Mouse (Mus musculus) adrenal gland, adult 18-20 months (tissue): ENCODE results near the gene Rln1. TPM values are rescaled to one million over a fixed set of nuclear protein-coding genes. Genes with fewer than 3 reads are reported as not detected.

ENCODE experiments used
- DNase-seq, 2 experiments: peaks; one replicate each; pipeline ENCODE4 v3.0.0; 2021 to 2022; ENCODE audit warnings: low spot score in 2 of 2
- total RNA-seq, 2 experiments: library from RNA; stranded (reverse); gene quantifications; 1 replicate in 1 of 2; 2 replicates in 1 of 2; pipeline ENCODE4 v1.2.3; 2021

The Rln1 gene
- total RNA-seq, 2 experiments from 2014 or later, result not detected

DNA sequence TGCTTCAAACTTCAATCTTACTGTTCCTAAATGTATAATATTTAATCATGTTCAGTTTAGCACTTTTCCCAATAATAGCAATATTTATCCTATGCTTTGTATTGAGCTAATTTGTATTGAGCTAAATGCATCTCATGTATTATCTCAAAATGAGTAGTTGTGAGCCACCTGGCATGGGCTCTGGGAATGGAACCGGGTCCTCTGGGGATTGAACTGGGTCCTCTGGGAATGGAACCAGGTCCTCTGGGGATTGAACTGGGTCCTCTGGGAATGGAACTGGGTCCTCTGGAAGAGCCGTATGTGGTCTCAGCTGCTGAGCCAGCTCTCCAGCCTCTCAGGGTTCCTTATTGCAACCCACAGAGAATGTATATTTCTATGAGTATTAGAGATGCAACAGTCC is 32.4 kb downstream of the Rln1 start:
- DNase-seq, result no peak

DNA sequence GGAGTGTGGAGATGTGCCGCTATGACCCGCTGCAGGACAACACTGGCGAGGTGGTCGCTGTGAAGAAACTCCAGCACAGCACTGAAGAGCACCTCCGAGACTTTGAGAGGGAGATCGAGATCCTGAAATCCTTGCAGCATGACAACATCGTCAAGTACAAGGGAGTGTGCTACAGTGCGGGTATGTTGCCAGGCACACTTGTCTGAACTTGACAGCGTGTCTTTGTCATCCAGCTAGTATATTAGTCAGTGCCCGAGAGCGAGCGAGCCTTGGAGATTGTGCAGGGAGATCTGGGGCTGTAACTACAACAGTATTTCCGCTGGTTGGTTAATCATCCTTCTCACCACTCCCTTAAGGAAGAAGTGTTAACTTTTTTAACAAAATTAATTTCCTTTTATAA is 33.6 kb downstream of the Rln1 start:
- no peak for DNase-seq

DNA sequence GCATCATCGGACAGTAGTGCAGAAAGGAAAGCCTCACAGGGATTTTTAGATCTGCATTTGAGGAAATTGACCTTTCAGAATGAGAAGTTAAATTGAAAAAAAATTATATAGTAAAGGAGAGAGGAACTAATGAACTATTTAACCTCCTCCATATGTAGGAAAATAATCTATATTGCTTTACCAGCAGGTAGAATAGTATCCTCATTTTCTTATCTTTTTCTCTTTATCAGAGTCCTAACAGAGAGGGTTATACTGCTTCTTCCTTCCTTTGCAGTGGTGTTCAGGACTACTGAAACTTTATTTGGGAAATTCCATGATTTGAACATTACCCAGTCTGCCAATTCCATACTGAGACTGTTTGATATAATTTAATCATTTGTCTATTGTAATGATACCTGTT is 37.1 kb downstream of the Rln1 start:
- DNase-seq, result no peak

DNA sequence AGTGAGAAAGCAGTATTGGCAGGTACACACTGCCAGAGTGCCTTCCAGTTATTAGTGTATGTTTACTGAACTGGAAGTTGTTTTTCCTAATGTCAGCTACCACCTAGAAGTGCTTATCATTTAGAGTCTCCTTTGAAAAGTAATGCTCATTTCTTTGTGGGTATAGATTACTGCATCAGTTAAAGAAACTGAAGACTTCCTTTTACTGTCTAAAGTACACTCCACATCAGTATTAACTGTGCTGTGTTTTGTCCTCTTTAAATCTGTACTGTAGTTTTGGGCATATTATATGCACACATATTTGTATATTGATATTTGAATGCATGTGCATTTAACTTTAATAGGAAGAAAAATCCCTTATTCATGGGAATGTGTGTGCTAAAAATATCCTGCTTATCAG is 38.3 kb downstream of the Rln1 start:
- DNase-seq, result no peak

DNA sequence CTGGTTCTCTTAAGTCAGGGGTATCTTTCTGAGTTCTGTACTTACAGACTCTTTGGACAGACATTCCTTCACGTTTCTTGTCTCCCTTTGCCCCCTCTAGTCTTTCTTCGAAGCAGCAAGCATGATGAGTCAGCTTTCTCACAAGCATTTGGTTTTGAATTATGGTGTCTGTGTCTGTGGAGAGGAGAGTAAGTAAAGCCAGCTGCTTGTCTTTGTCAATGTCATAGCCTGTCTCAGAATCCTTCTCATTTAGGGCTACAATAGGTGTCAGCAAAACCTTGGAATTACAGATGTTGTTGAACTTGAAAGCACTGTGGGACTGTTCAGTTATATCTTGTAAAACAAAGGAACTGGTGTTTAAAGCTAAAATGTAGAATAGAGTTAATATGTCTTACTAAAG is 39.7 kb downstream of the Rln1 start:
- no peak for DNase-seq

DNA sequence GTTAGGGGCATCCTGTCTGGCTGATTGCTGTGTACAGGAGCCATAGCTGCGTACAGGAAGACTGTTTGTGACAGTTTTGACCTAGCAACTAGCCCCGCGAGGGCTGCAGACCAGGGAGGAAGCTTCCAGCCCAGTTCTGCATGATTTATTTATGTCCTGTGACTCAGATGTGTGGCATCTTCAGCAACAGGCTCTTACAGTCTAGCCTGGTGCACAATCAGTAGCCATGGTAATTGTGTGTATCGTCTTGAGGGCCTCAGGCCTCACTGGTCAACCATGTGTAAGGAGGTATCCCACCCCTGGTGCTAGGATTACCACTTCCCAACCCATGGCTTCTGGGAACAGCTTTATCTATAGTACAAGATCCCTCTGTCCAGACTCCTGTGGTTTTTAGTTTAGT is 41.9 kb downstream of the Rln1 start:
- DNase-seq, result no peak

DNA sequence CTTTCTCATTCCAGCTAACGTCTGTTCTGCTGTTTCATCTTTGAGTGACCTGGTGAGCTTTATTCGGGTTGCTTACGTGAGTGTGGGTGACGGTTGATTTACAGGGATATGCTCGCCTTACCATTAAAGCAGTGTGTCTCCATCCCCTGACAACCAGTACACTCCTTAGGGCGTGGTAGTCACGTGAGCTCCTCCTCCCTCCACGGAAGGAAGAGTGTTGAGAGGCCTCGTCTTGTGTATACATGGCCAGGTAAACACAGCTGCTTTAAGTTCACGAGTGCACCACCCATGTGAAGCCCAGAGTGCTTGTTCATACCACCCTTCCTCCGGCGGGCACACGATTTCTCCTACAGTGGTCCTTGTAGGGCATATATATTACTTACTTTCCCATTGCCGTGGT is 42.9 kb downstream of the Rln1 start:
- no peak for DNase-seq

DNA sequence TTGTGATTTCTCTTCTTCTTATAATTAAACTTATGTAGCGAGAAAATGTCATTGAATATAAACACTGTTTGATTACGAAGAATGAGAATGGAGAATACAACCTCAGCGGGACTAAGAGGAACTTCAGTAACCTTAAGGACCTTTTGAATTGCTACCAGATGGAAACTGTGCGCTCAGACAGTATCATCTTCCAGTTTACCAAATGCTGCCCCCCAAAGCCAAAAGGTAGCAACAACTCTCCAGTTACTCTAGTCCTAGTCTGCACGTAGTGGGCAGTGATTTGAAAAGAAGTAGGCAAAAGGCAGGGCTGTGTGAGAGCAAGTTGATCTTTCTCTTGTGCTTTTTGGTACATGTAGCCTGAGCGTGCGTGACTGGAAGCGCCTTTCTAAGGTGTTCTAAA is 46.6 kb downstream of the Rln1 start:
- DNase-seq, result no peak

DNA sequence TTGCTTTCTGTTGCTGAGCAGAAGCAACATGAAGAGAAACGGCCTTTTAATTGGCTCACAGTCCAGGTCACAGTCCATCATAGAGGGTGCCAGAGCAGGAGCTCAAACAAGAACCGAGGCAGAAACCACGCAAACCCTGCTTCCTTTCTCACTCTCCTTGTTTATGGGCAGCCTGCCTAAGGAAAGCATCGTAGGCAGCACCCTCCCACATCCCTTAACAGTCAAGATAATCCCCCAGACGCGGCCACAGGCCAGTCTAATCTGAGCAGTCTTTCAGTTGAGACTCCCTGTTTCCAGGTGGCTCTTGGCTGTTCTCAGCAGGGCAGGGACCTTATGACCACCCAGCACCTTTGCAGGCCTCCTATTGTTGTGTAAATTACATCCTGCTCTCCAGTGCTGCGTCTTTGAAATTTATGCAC is 49.0 kb downstream of the Rln1 start:
- DNase-seq, result no peak

Other genes with a start within 250 kb of the Rln1 start
- 10 to 100 TPM; 18.5 to 28.8 TPM for gene Rcl1, start 233.3 kb downstream of the Rln1 start, total RNA-seq
- 10 to 100 TPM; 13.0 to 18.2 TPM for gene Jak2, start 82.8 kb downstream of the Rln1 start, total RNA-seq
- 1 to 10 TPM in 1 of 2 experiments, under 1 TPM in 1; 0.76 to 1.5 TPM for gene Insl6, start 9.3 kb downstream of the Rln1 start, total RNA-seq
- gene Plgrkt, start 32.7 kb upstream of the Rln1 start, total RNA-seq, result 10 to 100 TPM; 47.6 to 49.4 TPM
- gene Cd274, start 32.8 kb upstream of the Rln1 start, total RNA-seq, result 1 to 10 TPM; 4.7 to 5.1 TPM
- gene Pdcd1lg2, start 76.2 kb upstream of the Rln1 start, total RNA-seq, result not detected
- 10 to 100 TPM; 30.2 to 34.3 TPM for gene Ric1, start 187.6 kb upstream of the Rln1 start, total RNA-seq